Mouse (Mus musculus) lung, adult 2 months (tissue): ENCODE measurements around the gene Pecr. TPM values are rescaled to one million over a fixed set of nuclear protein-coding genes. Genes with fewer than 3 reads are reported as not detected.

ENCODE experiments used
- DNase-seq: peaks from one replicate; pipeline ENCODE4 v3.0.0; 2022
- H3K4me1 ChIP-seq: fragments of 200-500 bp; 2 replicates; pipeline ENCODE4 v1.6.1; 2011; ENCODE audit warnings: low read length; ENCODE audit not compliant: control insufficient read depth, insufficient read depth
- H3K4me3 ChIP-seq: fragments of 200-500 bp; replicated peaks from 2 replicates; pipeline ENCODE3; 2011; ENCODE audit warnings: low read depth, mild to moderate bottlenecking, control low read depth, low read length; ENCODE audit errors: extremely low read depth
- CTCF ChIP-seq: fragments of 200-500 bp; IDR thresholded peaks from 2 replicates; pipeline ENCODE4 v1.5.1; 2011; ENCODE audit warnings: mild to moderate bottlenecking, low read length, control low read depth; ENCODE audit not compliant: insufficient read depth
- POLR2A ChIP-seq: fragments of 200-500 bp; IDR thresholded peaks from 2 replicates; pipeline ENCODE4 v1.6.1; 2011; ENCODE audit warnings: low read depth, mild to moderate bottlenecking, control low read depth, low read length, borderline replicate concordance; ENCODE audit errors: extremely low read depth
- WGBS: fragments of 180-500 bp; shearing (Covaris S2); methylation state at CpG from one replicate; pipeline ENCODE4 v1.1.7; 2018; 5-methylcytosine and 5-hydroxymethylcytosine counted together
- polyA plus RNA-seq: library from polyadenylated mRNA; depleted of rRNA; stranded (reverse); fragments of >200 nt; gene quantifications from 2 replicates; pipeline ENCODE4 v1.2.3, GENCODE M21; 2012; rRNA removed

Gene Pecr
- 3.7 and 4.6 TPM in 2 replicates for polyA plus RNA-seq

DNA sequence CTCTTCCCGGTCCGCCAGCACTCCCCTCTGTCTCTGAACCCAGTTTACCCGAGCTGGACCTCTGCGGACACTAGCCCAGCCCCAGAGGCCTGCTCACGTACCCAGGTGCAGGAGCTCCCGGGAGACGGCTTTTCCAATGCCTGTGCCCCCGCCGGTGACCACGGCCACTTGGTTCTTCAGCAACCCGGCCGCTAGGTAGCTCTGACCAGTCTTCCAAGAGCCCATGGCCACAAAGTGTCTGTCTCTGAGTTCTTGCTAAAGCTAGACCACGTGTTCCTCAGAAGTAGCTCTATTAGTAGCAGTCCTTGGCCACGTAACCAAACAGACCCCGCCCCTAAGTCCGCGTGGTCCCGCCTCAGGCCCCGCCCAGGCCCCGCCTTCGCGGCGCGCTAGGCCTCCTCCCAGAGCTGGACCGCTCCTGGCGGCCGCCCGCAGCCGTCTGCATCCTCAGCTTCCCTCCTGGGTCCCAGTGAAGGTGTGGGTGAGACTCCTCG is at the start of gene Pecr, which contains the start of gene Tmem169:
Gene Pecr, minus strand, starts transcription at position 323 of the 494 bp plus-strand sequence.
Gene Tmem169, plus strand, starts transcription at position 378 of the 494 bp plus-strand sequence.
- under 1% methylated on average over 30 of the region's 30 CpGs for WGBS
- DNase-seq, result peak; percentile 91
- H3K4me1 ChIP-seq, result no peaks in the 10 kb centered on the region
- 0 out of 2 replicates have a peak, but pooled peaks have one; percentile 45 for TF ChIP-seq POLR2A
- no peak for TF ChIP-seq CTCF
- peak within 1 kb of the TSS; percentile 64 for H3K4me3 ChIP-seq

DNA sequence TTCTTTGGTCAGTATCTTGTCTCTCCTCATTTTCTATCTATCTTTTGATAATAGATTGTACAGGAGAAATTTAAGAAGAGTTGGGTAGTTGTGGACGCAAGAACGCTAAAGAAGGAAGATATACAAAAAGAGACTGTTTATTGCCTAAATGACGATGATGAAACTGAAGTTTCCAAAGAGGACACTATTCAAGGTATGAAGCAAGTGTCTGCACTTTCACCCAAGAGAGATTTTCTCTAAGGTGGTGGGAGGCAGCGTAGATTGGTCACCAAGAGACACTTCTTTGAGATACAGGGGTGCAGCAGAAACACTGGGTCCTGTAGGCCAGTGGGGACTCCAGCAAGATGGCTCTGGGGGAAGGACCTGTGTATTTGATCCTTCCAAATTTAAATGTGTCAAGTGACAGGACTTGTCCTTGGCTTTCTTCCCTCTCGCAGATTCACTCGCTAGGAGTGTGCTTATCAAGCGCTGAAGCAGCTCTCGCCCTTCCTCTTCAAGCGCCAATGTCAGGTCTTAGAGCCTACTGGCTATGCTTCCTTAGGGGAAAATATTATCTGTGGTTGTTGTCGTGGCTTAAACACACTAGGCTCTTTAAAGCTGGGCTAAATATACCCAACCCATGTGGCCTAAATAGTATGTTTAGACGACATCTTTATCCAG is 42.2 kb upstream of the Pecr start:
- TF ChIP-seq CTCF (no peak), POLR2A (no peak)
- Histone ChIP-seq H3K4me3 (no peak overlapping the region), H3K4me1 (no peaks in the 10 kb centered on the region)
- DNase-seq, result no peak
- 91% methylated on average over 11 of the region's 11 CpGs for WGBS

DNA sequence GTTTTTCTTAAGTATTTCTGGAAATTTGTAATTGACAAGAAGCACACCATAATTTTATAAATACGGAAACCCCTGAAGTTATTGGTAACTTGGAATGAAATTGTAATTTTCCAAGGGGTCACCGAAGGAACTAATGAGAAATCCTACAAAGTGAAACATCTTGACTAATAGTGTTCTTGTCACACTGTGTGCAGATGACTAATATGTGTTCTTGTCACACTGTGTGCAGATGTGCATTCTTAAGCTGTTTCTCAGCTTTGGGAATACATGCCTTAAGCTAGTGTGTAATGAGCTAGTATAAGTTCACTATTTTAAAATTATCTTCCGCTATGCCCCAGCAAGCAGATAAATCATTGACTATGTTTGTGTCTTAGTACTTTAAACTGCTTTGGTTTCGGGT is 39.1 kb upstream of the Pecr start:
- DNase-seq, result no peak
- no peak overlapping the region for H3K4me3 ChIP-seq
- no peaks in the 10 kb centered on the region for H3K4me1 ChIP-seq
- TF ChIP-seq CTCF, result no peak
- no peak for TF ChIP-seq POLR2A
- 96% methylated on average over 4 of the region's 4 CpGs for WGBS

DNA sequence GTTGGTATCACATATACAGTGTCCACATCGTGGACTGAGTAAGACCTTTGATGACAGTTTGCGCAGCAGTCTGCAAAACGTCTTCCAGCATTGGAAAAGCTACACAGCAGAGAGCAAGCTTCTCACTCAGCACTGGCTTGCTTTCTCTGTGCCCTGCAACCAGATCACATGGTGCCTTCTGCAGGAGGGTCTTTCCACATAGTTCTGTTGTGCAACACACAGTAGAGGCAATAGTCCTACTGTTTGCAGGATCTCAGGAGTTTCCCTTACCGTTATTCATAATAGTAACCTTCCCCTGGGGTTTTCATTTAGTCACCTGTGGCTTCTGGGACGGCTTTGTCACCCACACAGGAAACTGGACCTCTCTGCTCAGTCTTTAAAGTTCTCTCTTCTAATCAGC is 36.6 kb upstream of the Pecr start:
- 81% methylated on average over 5 of the region's 5 CpGs for WGBS
- Histone ChIP-seq H3K4me3 (no peak overlapping the region), H3K4me1 (no peaks in the 10 kb centered on the region)
- TF ChIP-seq POLR2A, result no peak
- TF ChIP-seq CTCF, result no peak
- no peak for DNase-seq

DNA sequence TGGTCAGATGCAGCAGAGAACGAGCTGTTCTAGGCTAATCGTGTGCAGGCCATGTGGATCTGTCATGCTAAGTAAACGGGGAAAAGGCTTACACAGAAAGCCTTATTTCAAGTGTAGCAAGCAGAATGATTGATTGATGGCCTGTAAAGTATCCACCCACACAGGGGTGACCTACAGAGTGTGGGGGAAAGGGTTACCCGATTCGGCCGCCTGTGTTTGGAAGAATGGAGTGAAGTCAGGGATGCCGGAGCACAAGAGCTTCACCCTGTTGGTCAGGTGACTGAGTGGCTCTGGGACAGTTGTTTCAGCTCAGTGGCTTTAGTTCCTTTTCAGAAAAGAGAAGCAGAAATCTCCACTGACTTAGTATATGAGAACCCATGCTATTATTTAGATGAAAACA is 32.8 kb upstream of the Pecr start:
- H3K4me1 ChIP-seq, result no peaks in the 10 kb centered on the region
- 62% methylated on average over 7 of the region's 7 CpGs for WGBS
- no peak for TF ChIP-seq POLR2A
- no peak for TF ChIP-seq CTCF

DNA sequence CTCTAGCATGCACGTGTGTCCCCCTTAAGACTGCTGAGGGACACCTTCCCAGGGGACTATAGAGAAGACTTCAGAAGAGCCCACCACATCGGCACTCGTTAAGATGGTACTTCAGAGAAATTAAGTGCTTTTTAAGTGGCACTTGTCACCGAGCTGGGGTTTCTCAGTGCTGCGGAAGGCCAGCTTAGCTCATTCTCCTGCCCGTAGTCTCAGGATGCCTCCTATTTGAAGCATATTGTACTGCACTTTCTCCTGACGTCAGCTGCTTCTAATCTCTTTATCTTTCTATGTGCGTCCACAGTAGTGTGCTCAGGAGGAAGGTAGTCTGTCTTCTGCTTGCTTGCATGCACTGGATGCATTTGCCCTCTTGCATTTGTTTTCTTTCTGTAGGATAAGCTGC is 32.3 kb upstream of the Pecr start:
- H3K4me1 ChIP-seq, result no peaks in the 10 kb centered on the region
- no peak overlapping the region for H3K4me3 ChIP-seq
- TF ChIP-seq CTCF (no peak), POLR2A (no peak)
- DNase-seq, result no peak
- 66% methylated on average over 8 of the region's 8 CpGs for WGBS

More for the DNA sequence above, 32.8 kb upstream of the Pecr start:
- no peak for DNase-seq
- no peak overlapping the region for H3K4me3 ChIP-seq

DNA sequence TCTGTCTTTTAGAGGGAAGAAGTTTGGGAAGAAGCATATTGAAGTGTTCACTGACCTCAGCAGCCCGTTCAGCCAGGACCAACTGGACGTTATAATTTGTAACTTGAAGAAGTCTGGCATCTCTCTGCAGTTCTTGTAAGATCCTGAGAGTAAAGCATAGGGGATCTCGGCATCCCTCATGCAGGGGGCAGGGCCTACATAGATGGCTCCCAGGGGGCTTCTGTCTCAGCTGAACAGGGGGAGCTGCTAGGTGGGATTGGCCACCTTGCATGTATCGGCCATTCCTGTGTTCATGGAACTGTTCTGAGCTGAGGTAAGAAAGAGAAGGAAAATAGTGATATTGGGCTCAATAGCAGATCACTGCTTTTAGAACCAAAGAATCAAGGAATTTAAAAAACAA is 31.3 kb upstream of the Pecr start:
- Histone ChIP-seq H3K4me3 (no peak overlapping the region), H3K4me1 (no peaks in the 10 kb centered on the region)
- TF ChIP-seq POLR2A (no peak), CTCF (no peak)
- 90% methylated on average over 4 of the region's 4 CpGs for WGBS
- no peak for DNase-seq

DNA sequence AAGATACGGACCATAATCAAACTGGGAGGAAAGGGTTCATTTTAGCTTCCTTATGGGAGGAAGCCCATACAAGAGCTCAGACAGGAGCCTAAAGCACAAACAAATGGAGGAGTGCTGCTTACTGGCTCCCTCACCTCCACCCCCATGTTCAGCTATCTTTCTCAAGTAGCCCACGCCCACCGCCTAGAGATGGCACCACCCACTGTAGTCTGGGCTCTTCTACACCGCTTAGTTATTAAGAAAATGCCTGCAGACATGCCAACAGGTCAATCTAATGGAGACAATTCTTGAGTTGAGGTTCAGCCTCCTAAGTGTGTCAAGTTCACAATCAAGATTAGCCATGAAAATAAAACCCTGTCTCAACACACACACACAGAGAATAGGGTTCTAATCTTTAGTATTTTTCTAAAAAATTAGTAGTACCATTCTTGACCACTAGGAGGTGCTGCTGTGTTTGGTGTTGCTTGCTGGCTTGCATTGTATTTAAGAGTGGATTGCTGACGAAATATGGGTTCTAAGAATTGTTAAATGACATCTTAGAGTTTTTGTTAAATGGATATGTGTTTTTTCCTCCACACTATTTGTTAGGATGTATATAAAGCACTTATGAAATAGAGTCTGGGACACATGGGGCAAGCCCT is 29.4 kb upstream of the Pecr start:
- Histone ChIP-seq H3K4me1 (no peaks in the 10 kb centered on the region), H3K4me3 (no peak overlapping the region)
- WGBS, result 74% methylated on average over 5 of the region's 5 CpGs
- TF ChIP-seq CTCF, result peak; percentile 15; the same call in 1 of the 2 replicates
- no peak for TF ChIP-seq POLR2A
- no peak for DNase-seq

DNA sequence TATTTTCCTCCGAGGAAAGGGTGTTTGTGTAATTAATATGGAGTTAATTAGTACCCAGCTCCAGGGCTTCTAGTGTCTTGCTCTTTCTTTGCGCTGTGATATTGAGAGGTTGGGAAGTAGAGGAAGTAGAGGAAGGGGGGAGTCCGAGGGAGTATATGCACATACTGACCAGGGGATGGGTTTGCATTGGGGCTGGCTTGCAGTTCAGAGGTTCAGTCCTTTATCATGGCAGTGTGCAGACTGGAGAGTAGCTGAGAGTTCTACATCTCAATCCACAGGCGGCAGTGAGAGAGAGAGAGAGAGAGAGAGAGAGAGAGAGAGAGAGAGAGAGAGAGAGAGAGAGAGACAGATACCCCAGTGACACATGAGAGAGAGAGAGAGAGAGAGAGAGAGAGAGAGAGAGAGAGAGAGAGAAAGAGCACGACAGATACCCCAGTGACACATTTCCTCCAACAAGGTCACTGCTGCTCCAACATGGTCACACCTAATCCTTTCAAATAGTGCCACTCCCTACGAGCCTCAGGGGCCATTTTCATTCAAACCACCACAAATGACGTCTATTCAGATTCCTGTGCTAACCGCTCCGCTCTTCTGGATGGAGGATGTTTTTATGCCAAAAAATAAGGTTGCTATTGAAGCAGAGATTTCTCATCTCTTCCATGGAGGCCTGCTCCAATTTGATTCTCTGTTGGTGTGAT is 28.7 kb upstream of the Pecr start:
- Histone ChIP-seq H3K4me1 (no peaks in the 10 kb centered on the region), H3K4me3 (no peak overlapping the region)
- DNase-seq, result no peak
- no peak for TF ChIP-seq POLR2A
- no peak for TF ChIP-seq CTCF
- WGBS, result 84% methylated on average over 9 of the region's 9 CpGs
